Mouse (Mus musculus): ENCODE measurements at regions not wholly inside any gene's neighbourhood (a gene's known extent, or its start where the extent isn't known, plus 50 kb on each side); places are given as distances from the start of the nearest gene placed in this dataset.
"Not testable (repeated sequence)": the region's sequence is repeated elsewhere in the genome, so short reads cannot be mapped to it uniquely, and the experiment has no call there.

GRCm38 (mm10) chr4:131450296-131450695 is 387.8 kb downstream of the Ptpru start:
- not testable (repeated sequence) for ATAC-seq; H3K9ac ChIP-seq; H3K9me3 ChIP-seq (replicated peaks); H3K36me3 ChIP-seq (ENCODE audit: poor library complexity, severe bottlenecking); H3K27ac ChIP-seq; H3K27me3 ChIP-seq; H3K4me1 ChIP-seq; H3K4me2 ChIP-seq; H3K4me3 ChIP-seq
- 88% methylated on average over 1 of the region's 1 CpGs for WGBS

GRCm38 (mm10) chr4:131457551-131457950 is 380.5 kb downstream of the Ptpru start:
- peaks cover 42% of the 10 kb centered on the region for H3K4me1 ChIP-seq

GRCm38 (mm10) chr4:131459746-131460145 is 378.3 kb downstream of the Ptpru start:
- Histone ChIP-seq H3K9me3 (replicated peaks) (peaks cover 9% of the 10 kb centered on the region), H3K36me3 (ENCODE audit: poor library complexity, severe bottlenecking) (no peaks in the 10 kb centered on the region), H3K4me1 (peaks cover 45% of the 10 kb centered on the region), H3K4me2 (no peak overlapping the region), H3K9ac (no peak overlapping the region), H3K4me3 (no peak overlapping the region), H3K27ac (no peak overlapping the region), H3K27me3 (no peaks in the 10 kb centered on the region)
- WGBS: 68% methylated on average over 5 of the region's 5 CpGs
- no peak for ATAC-seq

More at GRCm38 (mm10) chr4:131457551-131457950, 380.5 kb downstream of the Ptpru start:
- no peak overlapping the region for H3K4me2 ChIP-seq
- ATAC-seq: no peak
- no peaks in the 10 kb centered on the region for H3K27me3 ChIP-seq
- H3K27ac ChIP-seq: no peak overlapping the region
- H3K4me3 ChIP-seq: no peak overlapping the region
- WGBS: 14% methylated on average over 7 of the region's 7 CpGs
- H3K9ac ChIP-seq: peak overlapping the region; percentile 30; the same call in 1 of the 2 replicates
- no peaks in the 10 kb centered on the region for H3K36me3 ChIP-seq (ENCODE audit: poor library complexity, severe bottlenecking)
- no peaks in the 10 kb centered on the region for H3K9me3 ChIP-seq (replicated peaks)

GRCm38 (mm10) chr4:131461312-131461711 is 376.8 kb downstream of the Ptpru start:
- peak; percentile 53 for ATAC-seq

GRCm38 (mm10) chr4:131461728-131462127 is 376.4 kb downstream of the Ptpru start:
- Histone ChIP-seq H3K4me3 (no peak overlapping the region), H3K27ac (peak overlapping the region; percentile 92), H3K4me2 (0 out of 2 replicates have a peak overlapping the region, but pooled peaks have one; percentile 8), H3K36me3 (ENCODE audit: poor library complexity, severe bottlenecking) (no peaks in the 10 kb centered on the region), H3K4me1 (peaks cover 45% of the 10 kb centered on the region), H3K27me3 (no peaks in the 10 kb centered on the region), H3K9me3 (replicated peaks) (peaks cover 25% of the 10 kb centered on the region), H3K9ac (no peak overlapping the region)
- WGBS: 17% methylated on average over 7 of the region's 7 CpGs
- peak; percentile 92 for ATAC-seq

More at GRCm38 (mm10) chr4:131461312-131461711, 376.8 kb downstream of the Ptpru start:
- no peaks in the 10 kb centered on the region for H3K27me3 ChIP-seq
- H3K27ac ChIP-seq: peak overlapping the region; percentile 92
- H3K4me2 ChIP-seq: 0 out of 2 replicates have a peak overlapping the region, but pooled peaks have one; percentile 8
- 18% methylated on average over 4 of the region's 4 CpGs for WGBS
- no peaks in the 10 kb centered on the region for H3K36me3 ChIP-seq (ENCODE audit: poor library complexity, severe bottlenecking)
- no peak overlapping the region for H3K9ac ChIP-seq
- H3K4me3 ChIP-seq: no peak overlapping the region
- peaks cover 23% of the 10 kb centered on the region for H3K9me3 ChIP-seq (replicated peaks)
- H3K4me1 ChIP-seq: peaks cover 45% of the 10 kb centered on the region

GRCm38 (mm10) chr4:131475023-131475422 is 363.1 kb downstream of the Ptpru start:
- no peak overlapping the region for H3K9ac ChIP-seq
- H3K27me3 ChIP-seq: no peaks in the 10 kb centered on the region
- WGBS: 46% methylated on average over 6 of the region's 6 CpGs
- no peaks in the 10 kb centered on the region for H3K9me3 ChIP-seq (replicated peaks)
- H3K4me2 ChIP-seq: no peak overlapping the region
- H3K4me1 ChIP-seq: peaks cover 9% of the 10 kb centered on the region
- no peaks in the 10 kb centered on the region for H3K36me3 ChIP-seq (ENCODE audit: poor library complexity, severe bottlenecking)
- no peak overlapping the region for H3K27ac ChIP-seq
- ATAC-seq: no peak
- H3K4me3 ChIP-seq: no peak overlapping the region

GRCm38 (mm10) chr4:131478923-131479322 is 359.2 kb downstream of the Ptpru start:
- H3K9me3 ChIP-seq (replicated peaks): no peaks in the 10 kb centered on the region
- no peak overlapping the region for H3K4me3 ChIP-seq
- H3K4me1 ChIP-seq: peaks cover 34% of the 10 kb centered on the region
- 59% methylated on average over 9 of the region's 9 CpGs for WGBS
- H3K4me2 ChIP-seq: no peak overlapping the region
- no peak overlapping the region for H3K9ac ChIP-seq
- H3K36me3 ChIP-seq (ENCODE audit: poor library complexity, severe bottlenecking): no peaks in the 10 kb centered on the region
- no peaks in the 10 kb centered on the region for H3K27me3 ChIP-seq
- ATAC-seq: no peak
- H3K27ac ChIP-seq: no peak overlapping the region

GRCm38 (mm10) chr4:131483958-131484605 is 354.0 kb downstream of the Ptpru start:
- no peak for ATAC-seq
- no peaks in the 10 kb centered on the region for H3K36me3 ChIP-seq (ENCODE audit: poor library complexity, severe bottlenecking)
- peaks cover 61% of the 10 kb centered on the region for H3K4me1 ChIP-seq
- H3K9ac ChIP-seq: no peak overlapping the region
- H3K27me3 ChIP-seq: 0 out of 2 replicates have a peak, but pooled peaks cover 2% of the 10 kb centered on the region
- H3K27ac ChIP-seq: peak overlapping the region; percentile 55
- WGBS: 45% methylated on average over 15 of the region's 15 CpGs
- no peak overlapping the region for H3K4me2 ChIP-seq
- no peak overlapping the region for H3K4me3 ChIP-seq
- H3K9me3 ChIP-seq (replicated peaks): no peaks in the 10 kb centered on the region

GRCm38 (mm10) chr4:131484607-131485111 is 353.4 kb downstream of the Ptpru start:
- Histone ChIP-seq H3K4me3 (no peak overlapping the region), H3K4me1 (peaks cover 61% of the 10 kb centered on the region), H3K4me2 (no peak overlapping the region), H3K27ac (peak overlapping the region; percentile 55), H3K9ac (no peak overlapping the region), H3K36me3 (ENCODE audit: poor library complexity, severe bottlenecking) (no peaks in the 10 kb centered on the region), H3K27me3 (0 out of 2 replicates have a peak, but pooled peaks cover 2% of the 10 kb centered on the region), H3K9me3 (replicated peaks) (no peaks in the 10 kb centered on the region)
- ATAC-seq: no peak
- WGBS: 41% methylated on average over 14 of the region's 14 CpGs

- WGBS: 71% methylated on average over 13 of the region's 13 CpGs
- no peaks in the 10 kb centered on the region for H3K9me3 ChIP-seq (replicated peaks)
- 0 out of 2 replicates have a peak, but pooled peaks cover 2% of the 10 kb centered on the region for H3K27me3 ChIP-seq
- no peak overlapping the region for H3K9ac ChIP-seq
- no peak for ATAC-seq
- H3K4me1 ChIP-seq: peaks cover 61% of the 10 kb centered on the region
- H3K27ac ChIP-seq: peak overlapping the region; percentile 55
- H3K36me3 ChIP-seq (ENCODE audit: poor library complexity, severe bottlenecking): no peaks in the 10 kb centered on the region
- H3K4me3 ChIP-seq: no peak overlapping the region
- H3K4me2 ChIP-seq: no peak overlapping the region
Observed at GRCm38 (mm10) chr4:131485126-131485825, 352.8 kb downstream of the Ptpru start.

- Histone ChIP-seq H3K4me1 (peaks cover 55% of the 10 kb centered on the region), H3K4me3 (no peak overlapping the region), H3K9me3 (replicated peaks) (no peaks in the 10 kb centered on the region), H3K4me2 (no peak overlapping the region), H3K27ac (no peak overlapping the region), H3K27me3 (0 out of 2 replicates have a peak, but pooled peaks cover 2% of the 10 kb centered on the region), H3K36me3 (ENCODE audit: poor library complexity, severe bottlenecking) (no peaks in the 10 kb centered on the region), H3K9ac (no peak overlapping the region)
- 9% methylated on average over 4 of the region's 4 CpGs for WGBS
- peak; percentile 79 for ATAC-seq
Observed at GRCm38 (mm10) chr4:131486821-131487220, 351.3 kb downstream of the Ptpru start.

GRCm38 (mm10) chr4:131488246-131488645 is 349.8 kb downstream of the Ptpru start:
- Histone ChIP-seq H3K36me3 (ENCODE audit: poor library complexity, severe bottlenecking) (no peaks in the 10 kb centered on the region), H3K9me3 (replicated peaks) (no peaks in the 10 kb centered on the region), H3K4me2 (no peak overlapping the region), H3K4me3 (no peak overlapping the region), H3K27me3 (0 out of 2 replicates have a peak, but pooled peaks cover 2% of the 10 kb centered on the region), H3K27ac (no peak overlapping the region), H3K9ac (no peak overlapping the region), H3K4me1 (peaks cover 51% of the 10 kb centered on the region)
- 47% methylated on average over 6 of the region's 6 CpGs for WGBS
- no peak for ATAC-seq

Data from forebrain, embryonic 13.5 days (tissue).